Mouse (Mus musculus): ENCODE measurements around the gene Tpsb2. TPM values are rescaled to one million over a fixed set of nuclear protein-coding genes. Genes with fewer than 3 reads are reported as not detected.

Gene Tpsb2
- polyA plus RNA-seq, 1 experiment from 2014 or later: 6.7 TPM

GRCm38 (mm10) chr17:25374011-25374410 is 7.9 kb downstream of the Tpsb2 start:
- Histone ChIP-seq H3K4me3 (ENCODE audit: low read depth, low read length) (no peak overlapping the region), H3K9me3 (ENCODE audit: control insufficient read depth) (no peaks in the 10 kb centered on the region), H3K27me3 (replicated peaks; ENCODE audit: control insufficient read depth, insufficient read depth, low read length) (no peaks in the 10 kb centered on the region), H3K9ac (ENCODE audit: low read depth, low read length) (no peak overlapping the region), H3K27ac (ENCODE audit: low read depth, low read length) (no peak overlapping the region), H3K4me1 (replicated peaks; ENCODE audit: control insufficient read depth, insufficient read depth, low read length) (no peaks in the 10 kb centered on the region), H3K36me3 (ENCODE audit: control insufficient read depth, insufficient read depth) (no peaks in the 10 kb centered on the region), H3K4me2 (replicated peaks; ENCODE audit: low read depth) (no peak overlapping the region)
- TF ChIP-seq CTCF (IDR thresholded peaks at IDR 0.05; ENCODE audit: low read depth): peak; percentile 65
- no peak for ATAC-seq
- WGBS: 35% methylated on average over 9 of the region's 9 CpGs

GRCm38 (mm10) chr17:25394526-25394925 is 28.4 kb downstream of the Tpsb2 start:
- no peaks in the 10 kb centered on the region for H3K9me3 ChIP-seq (ENCODE audit: control insufficient read depth)
- no peaks in the 10 kb centered on the region for H3K27me3 ChIP-seq (replicated peaks; ENCODE audit: control insufficient read depth, insufficient read depth, low read length)
- no peaks in the 10 kb centered on the region for H3K4me1 ChIP-seq (replicated peaks; ENCODE audit: control insufficient read depth, insufficient read depth, low read length)
- no peak overlapping the region for H3K4me3 ChIP-seq (ENCODE audit: low read depth, low read length)
- no peaks in the 10 kb centered on the region; the same call in 1 of the 2 replicates for H3K36me3 ChIP-seq (ENCODE audit: control insufficient read depth, insufficient read depth)
- no peak overlapping the region for H3K27ac ChIP-seq (ENCODE audit: low read depth, low read length)
- no peak overlapping the region for H3K4me2 ChIP-seq (replicated peaks; ENCODE audit: low read depth)
- no peak for ATAC-seq
- 84% methylated on average over 4 of the region's 4 CpGs for whole genome bisulfite sequencing
- TF ChIP-seq CTCF (IDR thresholded peaks at IDR 0.05; ENCODE audit: low read depth): no peak
- H3K9ac ChIP-seq (ENCODE audit: low read depth, low read length): no peak overlapping the region

DNA sequence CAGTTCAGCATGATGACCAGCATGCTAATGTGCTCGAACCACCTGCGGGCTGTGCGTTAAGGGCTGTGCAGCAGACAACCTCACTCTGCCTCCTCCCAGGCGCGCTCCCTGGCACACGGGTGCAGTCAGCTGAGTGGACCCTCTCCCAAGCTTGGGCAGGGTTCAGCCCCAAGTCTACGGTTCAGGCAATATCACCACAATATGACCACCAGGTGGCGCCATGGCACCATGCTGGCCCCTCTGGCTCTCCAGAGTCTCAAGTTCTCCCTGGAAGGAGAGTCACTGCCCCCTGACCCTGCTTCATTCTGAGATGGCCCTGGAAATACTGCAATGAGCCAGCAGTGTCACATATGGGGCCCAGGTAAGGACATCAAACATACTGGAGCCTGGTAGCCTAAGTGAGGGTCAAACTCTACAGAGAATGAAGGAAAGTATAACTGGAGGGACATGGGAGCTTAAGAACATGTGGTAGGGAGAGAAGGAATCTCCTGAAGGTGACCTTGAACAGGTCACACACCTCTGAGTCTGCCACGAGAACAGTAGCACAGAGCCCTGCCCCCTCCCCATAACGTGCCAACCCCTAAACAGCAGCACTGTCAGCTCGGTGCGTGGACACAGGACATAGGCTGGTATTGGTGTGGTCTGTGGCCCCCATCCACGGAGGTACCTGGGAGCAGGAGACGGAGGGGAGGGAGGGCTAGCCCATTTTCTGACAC is 31.9 kb downstream of the Tpsb2 start:
- Histone ChIP-seq H3K4me1 (replicated peaks; ENCODE audit: control insufficient read depth, insufficient read depth, low read length) (no peaks in the 10 kb centered on the region), H3K27me3 (replicated peaks; ENCODE audit: control insufficient read depth, insufficient read depth, low read length) (no peaks in the 10 kb centered on the region), H3K9me3 (ENCODE audit: control insufficient read depth) (no peaks in the 10 kb centered on the region), H3K4me3 (ENCODE audit: low read depth, low read length) (no peak overlapping the region), H3K36me3 (ENCODE audit: control insufficient read depth, insufficient read depth) (no peaks in the 10 kb centered on the region), H3K4me2 (replicated peaks; ENCODE audit: low read depth) (no peak overlapping the region), H3K27ac (ENCODE audit: low read depth, low read length) (no peak overlapping the region), H3K9ac (ENCODE audit: low read depth, low read length) (no peak overlapping the region)
- peak; percentile 98 for TF ChIP-seq CTCF (IDR thresholded peaks at IDR 0.05; ENCODE audit: low read depth)
- 35% methylated on average over 14 of the region's 14 CpGs for WGBS
- ATAC-seq: 0 out of 2 replicates have a peak, but pooled peaks have one; percentile 23

- no peak for TF ChIP-seq CTCF (IDR thresholded peaks at IDR 0.05; ENCODE audit: low read depth)
- no peaks in the 10 kb centered on the region for H3K36me3 ChIP-seq (ENCODE audit: control insufficient read depth, insufficient read depth)
- WGBS: 72% methylated on average over 13 of the region's 13 CpGs
- no peak overlapping the region for H3K9ac ChIP-seq (ENCODE audit: low read depth, low read length)
- no peak overlapping the region for H3K27ac ChIP-seq (ENCODE audit: low read depth, low read length)
- H3K4me1 ChIP-seq (replicated peaks; ENCODE audit: control insufficient read depth, insufficient read depth, low read length): no peaks in the 10 kb centered on the region
- no peaks in the 10 kb centered on the region for H3K27me3 ChIP-seq (replicated peaks; ENCODE audit: control insufficient read depth, insufficient read depth, low read length)
- ATAC-seq: no peak
- no peak overlapping the region for H3K4me2 ChIP-seq (replicated peaks; ENCODE audit: low read depth)
- H3K4me3 ChIP-seq (ENCODE audit: low read depth, low read length): no peak overlapping the region
- no peaks in the 10 kb centered on the region for H3K9me3 ChIP-seq (ENCODE audit: control insufficient read depth)
Observed at GRCm38 (mm10) chr17:25398520-25398838, 32.4 kb downstream of the Tpsb2 start.

- no peak for TF ChIP-seq CTCF (IDR thresholded peaks at IDR 0.05; ENCODE audit: low read depth)
- Histone ChIP-seq H3K4me3 (ENCODE audit: low read depth, low read length) (no peak overlapping the region), H3K4me1 (replicated peaks; ENCODE audit: control insufficient read depth, insufficient read depth, low read length) (0 out of 2 replicates have a peak, but pooled peaks cover 2% of the 10 kb centered on the region), H3K4me2 (replicated peaks; ENCODE audit: low read depth) (no peak overlapping the region), H3K36me3 (ENCODE audit: control insufficient read depth, insufficient read depth) (no peaks in the 10 kb centered on the region), H3K9me3 (ENCODE audit: control insufficient read depth) (no peaks in the 10 kb centered on the region), H3K27me3 (replicated peaks; ENCODE audit: control insufficient read depth, insufficient read depth, low read length) (no peaks in the 10 kb centered on the region), H3K9ac (ENCODE audit: low read depth, low read length) (no peak overlapping the region), H3K27ac (ENCODE audit: low read depth, low read length) (no peak overlapping the region)
- ATAC-seq: no peak
- 5% methylated on average over 7 of the region's 7 CpGs for WGBS
Observed at GRCm38 (mm10) chr17:25400443-25400842, 34.3 kb downstream of the Tpsb2 start.

- H3K4me2 ChIP-seq (replicated peaks; ENCODE audit: low read depth): no peak overlapping the region
- H3K27me3 ChIP-seq (replicated peaks; ENCODE audit: control insufficient read depth, insufficient read depth, low read length): no peaks in the 10 kb centered on the region
- H3K4me1 ChIP-seq (replicated peaks; ENCODE audit: control insufficient read depth, insufficient read depth, low read length): 0 out of 2 replicates have a peak, but pooled peaks cover 2% of the 10 kb centered on the region
- no peak for TF ChIP-seq CTCF (IDR thresholded peaks at IDR 0.05; ENCODE audit: low read depth)
- no peaks in the 10 kb centered on the region for H3K36me3 ChIP-seq (ENCODE audit: control insufficient read depth, insufficient read depth)
- H3K9me3 ChIP-seq (ENCODE audit: control insufficient read depth): no peaks in the 10 kb centered on the region
- no peak overlapping the region for H3K4me3 ChIP-seq (ENCODE audit: low read depth, low read length)
- WGBS: 57% methylated on average over 4 of the region's 4 CpGs
- H3K9ac ChIP-seq (ENCODE audit: low read depth, low read length): no peak overlapping the region
- H3K27ac ChIP-seq (ENCODE audit: low read depth, low read length): no peak overlapping the region
- no peak for ATAC-seq
Observed at GRCm38 (mm10) chr17:25401491-25401890, 35.4 kb downstream of the Tpsb2 start.
